Mouse (Mus musculus): ENCODE measurements around the gene Defb47. TPM values are rescaled to one million over a fixed set of nuclear protein-coding genes. Genes with fewer than 3 reads are reported as not detected.

Gene Defb47
- total RNA-seq, 2 experiments from 2014 or later, result not detected

Other genes starting within 250 kb of the Defb47 start
- gene Ints6, start 236.9 kb upstream of the Defb47 start, total RNA-seq (2021), result 10 to 100 TPM; 35.8 to 37.6 TPM
- gene Wdfy2, start 160.4 kb upstream of the Defb47 start, total RNA-seq (2021), result 10 to 100 TPM; 15.6 to 15.8 TPM
- gene Defb48, start 13.6 kb upstream of the Defb47 start, total RNA-seq (2021), result not detected
- gene Defb43, start 13.7 kb downstream of the Defb47 start, total RNA-seq (2021), result not detected
- gene Defb42, start 48.9 kb downstream of the Defb47 start, total RNA-seq (2021), result not detected
- not detected for gene Defb30, start 51.9 kb downstream of the Defb47 start, total RNA-seq (2021)

Data from left cerebral cortex, postnatal 4 days (tissue).